19 mouse cellular contexts compared by ENCODE assay signal in genomic region chr11:72401068-72401467, GRCm38 (mm10). TPM values are rescaled to one million over a fixed set of nuclear protein-coding genes. Genes with fewer than 3 reads are reported as not detected.
DNase-seq lines count a peak whose midpoint lies in the region; ATAC-seq and TF ChIP-seq lines count a peak whose summit lies in the region.
"Had no signal": no experiment of that assay in that cellular context is flagged by ENCODE, and none has a peak within 500 bp of the region (broad histone marks: within the 10 kb centered on the region; RNA-seq: fewer than 3 reads in every experiment).

No protein-coding gene starts in this region.

- ATAC-seq in midbrain, embryonic 11.5 days (ENCODE audit: low FRiP score) = no peak
- ATAC-seq: forebrain, embryonic 14.5 days; lung, postnatal 0 days had no signal

- no peak overlapping the region for H3K4me2 ChIP-seq in midbrain, embryonic 11.5 days
- H3K4me2 ChIP-seq: liver, embryonic 11.5 days had no signal

- no peaks in the 10 kb centered on the region for H3K27me3 ChIP-seq in ES-Bruce4 (ENCODE audit: control insufficient read depth, insufficient read depth, low read length, poor library complexity, severe bottlenecking)
- H3K27me3 ChIP-seq in midbrain, embryonic 11.5 days (ENCODE audit: control insufficient read depth, insufficient read depth, low read length) = no peaks in the 10 kb centered on the region

- H3K27ac ChIP-seq in ES-Bruce4 (ENCODE audit: insufficient read depth, low read length) = peak overlapping the region; percentile 32; the same call in 1 of the 2 replicates
- H3K27ac ChIP-seq in midbrain, embryonic 11.5 days (ENCODE audit: low read depth, low read length) = no peak overlapping the region
- H3K27ac ChIP-seq: heart, adult 2 months; stomach, postnatal 0 days had no signal

- TF ChIP-seq POLR2A in ES-Bruce4 (IDR thresholded peaks at IDR 0.05; ENCODE audit: insufficient read depth, low read length) = no peak

- H3K36me3 ChIP-seq in ES-Bruce4 (ENCODE audit: control insufficient read depth, insufficient read depth, low read length, poor library complexity, severe bottlenecking) = peaks cover 2% of the 10 kb centered on the region; the same call in 1 of the 2 replicates
- no peaks in the 10 kb centered on the region for H3K36me3 ChIP-seq in midbrain, embryonic 11.5 days (ENCODE audit: control insufficient read depth, insufficient read depth, low read length)

- intact Hi-C loops in heart, postnatal 14 days (cut with DNase I) = no loop called here

- TF ChIP-seq CTCF in ES-Bruce4 (IDR thresholded peaks at IDR 0.05; ENCODE audit: low read depth, low read length) = no peak

- 94% methylated on average over 12 of the region's 12 CpGs for WGBS in midbrain, embryonic 11.5 days

- H3K9me3 ChIP-seq in ES-Bruce4 (replicated peaks; ENCODE audit: control insufficient read depth, insufficient read depth, low read length, poor library complexity, severe bottlenecking) = no peaks in the 10 kb centered on the region
- H3K9me3 ChIP-seq in midbrain, embryonic 11.5 days (ENCODE audit: control insufficient read depth, low read length) = no peaks in the 10 kb centered on the region

- H3K9ac ChIP-seq in ES-Bruce4 (ENCODE audit: low read depth, poor library complexity, severe bottlenecking) = no peak overlapping the region
- H3K9ac ChIP-seq in midbrain, embryonic 11.5 days (ENCODE audit: low read length) = no peak overlapping the region

- peak; percentile 81 for DNase-seq in heart, adult 11 months
- no peak for DNase-seq in heart, postnatal 14 days
- DNase-seq in kidney, adult 11 months = peak; percentile 64
- peak; percentile 53 for DNase-seq in kidney, postnatal 10 days
- no peak for DNase-seq in frontal cortex, postnatal 25 days (ENCODE audit: low spot score in 2 of 2)
- no peak for DNase-seq in retina, embryonic 14.5 days (ENCODE audit: low spot score)
- DNase-seq in midbrain, embryonic 11.5 days (ENCODE audit: low spot score, missing footprints) = no peak
- DNase-seq: heart, adult 2 months; heart, postnatal 36 days; layer of hippocampus, adult 9-11 months; right cerebral cortex, adult 18-20 months; thymus, postnatal 25 days had no signal

- no peak overlapping the region for H3K4me3 ChIP-seq in ES-Bruce4 (ENCODE audit: low read depth, low read length)
- H3K4me3 ChIP-seq in midbrain, embryonic 11.5 days (ENCODE audit: low read depth, low read length) = no peak overlapping the region
- H3K4me3 ChIP-seq: heart, adult 2 months had no signal

- H3K4me1 ChIP-seq in ES-Bruce4 (ENCODE audit: control insufficient read depth, insufficient read depth, low read length) = peaks cover 23% of the 10 kb centered on the region
- H3K4me1 ChIP-seq in midbrain, embryonic 11.5 days (ENCODE audit: control insufficient read depth, insufficient read depth, low read length) = no peaks in the 10 kb centered on the region

- 0 out of 2 replicates have a peak, but pooled peaks have one; percentile 46 for TF ChIP-seq EP300 in ES-Bruce4 (IDR thresholded peaks at IDR 0.05; ENCODE audit: insufficient read depth, low read depth, low read length)

RNA-seq across cellular contexts. Expression of gene Smtnl2, which starts 10.4 kb away (rescaled TPM):
- total RNA-seq in heart, postnatal 14 days (2021) = 10 to 100 TPM; 27.1 to 30.5 TPM
- 19.7 and 24.3 TPM in 2 replicates for polyA plus RNA-seq in ES-Bruce4 (2011; ENCODE audit: insufficient read depth, insufficient read length, low read depth, missing spikeins)
- polyA plus RNA-seq in midbrain, embryonic 11.5 days (2014; fragmentation: Nextera tagmentation; extraction: Ambion mirVana) = 3.7 and 4.1 TPM in 2 replicates

RNA-seq across cellular contexts. Expression of gene Ggt6, which starts 34.3 kb away (rescaled TPM):
- total RNA-seq in heart, postnatal 14 days (2021) = under 1 TPM in 1 of 2 experiments, not detected in 1; 0.39 TPM
- polyA plus RNA-seq in ES-Bruce4 (2011; ENCODE audit: insufficient read depth, insufficient read length, low read depth, missing spikeins) = not detected in 2 replicates
- polyA plus RNA-seq in midbrain, embryonic 11.5 days (2014; fragmentation: Nextera tagmentation; extraction: Ambion mirVana) = not detected in 2 replicates
- total RNA-seq: common myeloid progenitor, adult 5-6 weeks; heart, adult 2 months; heart, postnatal 36 days; left cerebral cortex, postnatal 25 days had no signal
- polyA plus RNA-seq: forebrain, embryonic 14.5 days; liver, embryonic 11.5 days had no signal

RNA-seq across cellular contexts. Expression of gene Tekt1, which starts 38.8 kb away (rescaled TPM):
- under 1 TPM in 1 of 2 experiments, not detected in 1; 0.26 TPM for total RNA-seq in heart, postnatal 14 days (2021)
- 0.64 and 0.87 TPM in 2 replicates for polyA plus RNA-seq in ES-Bruce4 (2011; ENCODE audit: insufficient read depth, insufficient read length, low read depth, missing spikeins)
- 4.2 and 5.3 TPM in 2 replicates for polyA plus RNA-seq in midbrain, embryonic 11.5 days (2014; fragmentation: Nextera tagmentation; extraction: Ambion mirVana)
- total RNA-seq: heart, adult 2 months; heart, postnatal 36 days had no signal
- polyA plus RNA-seq: stomach, postnatal 0 days had no signal

RNA-seq across cellular contexts. Expression of gene Mybbp1a, which starts 40.1 kb away (rescaled TPM):
- 10 to 100 TPM; 38.0 to 38.4 TPM for total RNA-seq in heart, postnatal 14 days (2021)
- 296 and 298 TPM in 2 replicates for polyA plus RNA-seq in ES-Bruce4 (2011; ENCODE audit: insufficient read depth, insufficient read length, low read depth, missing spikeins)
- polyA plus RNA-seq in midbrain, embryonic 11.5 days (2014; fragmentation: Nextera tagmentation; extraction: Ambion mirVana) = 142 and 144 TPM in 2 replicates

Comparison
In these comparisons a context has a peak if more than half of its experiments do, and no peak if none do; other contexts are left out.
1. DNase-seq: peak in heart, adult 11 months (single experiment), kidney, adult 11 months (single experiment) and kidney, postnatal 10 days (single experiment); none in heart, postnatal 14 days (0 of 2), frontal cortex, postnatal 25 days (0 of 2), retina, embryonic 14.5 days (single experiment) and midbrain, embryonic 11.5 days (single experiment).